Mouse (Mus musculus): ENCODE measurements around the gene Dync2h1. TPM values are rescaled to one million over a fixed set of nuclear protein-coding genes. Genes with fewer than 3 reads are reported as not detected.
"Not testable (repeated sequence)": the region's sequence is repeated elsewhere in the genome, so short reads cannot be mapped to it uniquely, and the experiment has no call there.

Dync2h1 gene
- polyA plus RNA-seq (2016; fragmentation: Nextera tagmentation; extraction: Ambion mirVana): 3.6 TPM in 2 replicates

DNA sequence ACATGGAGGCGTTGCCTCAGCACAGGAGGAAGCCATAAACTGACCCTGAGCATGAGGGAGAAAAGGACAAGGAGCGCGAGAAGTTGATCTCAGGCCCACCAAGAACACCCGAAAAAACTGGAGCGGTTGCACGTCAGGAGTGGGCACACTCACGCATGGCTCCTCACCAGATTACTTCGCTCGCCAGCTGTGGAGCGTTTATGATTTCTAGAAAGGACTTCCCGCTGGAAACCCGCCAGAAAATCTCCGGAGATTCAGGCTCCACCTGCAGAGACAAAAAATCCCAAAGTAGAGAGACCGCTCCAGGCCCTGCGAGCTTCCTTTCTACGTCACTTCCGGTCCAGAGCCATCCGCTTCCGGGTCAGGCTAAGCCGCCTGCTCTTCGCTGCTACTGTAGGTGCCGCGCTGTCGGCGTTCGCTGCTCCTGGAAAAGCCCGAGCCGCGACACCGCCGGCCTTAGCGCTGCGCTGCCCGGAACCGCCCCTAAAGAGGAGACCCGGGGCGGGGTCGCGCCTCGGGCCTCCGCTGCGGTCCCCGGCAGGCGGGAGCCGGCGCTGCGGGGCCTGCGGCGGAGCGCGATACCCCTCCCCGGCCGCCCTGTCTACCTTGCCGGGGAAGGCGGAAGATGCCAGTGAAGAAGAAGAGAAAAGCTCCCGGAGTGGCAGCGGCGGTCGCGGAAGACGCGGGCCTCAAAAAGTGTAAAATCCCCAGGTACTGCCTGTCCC lies at the start of gene Dync2h1, which contains the start of gene Dcun1d5:
Dync2h1 (minus strand) TSS at position 275 of the 725 bp plus-strand sequence.
Dcun1d5 (plus strand) TSS at position 349 of the 725 bp plus-strand sequence.
- Histone ChIP-seq H3K27ac (peak within 1 kb of the TSS; percentile 96), H3K4me1 (peaks cover 32% of the 10 kb centered on the region), H3K9ac (peak within 1 kb of the TSS; percentile 95), H3K9me3 (replicated peaks) (no peaks in the 10 kb centered on the region), H3K4me2 (peak within 1 kb of the TSS; percentile 88), H3K27me3 (replicated peaks) (no peaks in the 10 kb centered on the region), H3K4me3 (peak within 1 kb of the TSS; percentile 97), H3K36me3 (peaks cover 13% of the 10 kb centered on the region)
- peak; percentile 99 for ATAC-seq
- under 1% methylated on average over 62 of the region's 62 CpGs for WGBS (ENCODE audit: insufficient replicate concordance)

DNA sequence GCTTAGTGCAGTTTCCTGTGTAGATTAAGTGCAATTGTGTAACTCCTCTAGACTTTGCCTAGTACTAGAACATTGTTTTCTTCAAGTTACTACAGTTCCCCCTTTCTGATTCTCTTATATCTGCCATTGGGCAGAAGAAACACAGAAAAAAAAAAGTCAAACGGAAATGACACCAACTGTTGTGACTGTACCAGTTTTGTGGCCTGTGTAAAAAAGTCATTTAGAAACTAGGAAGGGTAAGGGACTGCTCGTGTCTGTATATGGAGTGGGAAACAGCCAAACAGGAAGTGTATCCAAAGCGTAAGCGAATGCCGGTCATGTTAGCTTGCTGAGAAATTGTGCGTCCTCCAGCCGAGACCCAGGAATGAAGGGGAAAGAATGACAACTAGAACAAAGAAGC lies 37.2 kb upstream of the Dync2h1 start:
- ATAC-seq: no peak
- Histone ChIP-seq H3K9me3 (replicated peaks) (no peaks in the 10 kb centered on the region), H3K4me1 (no peaks in the 10 kb centered on the region), H3K27ac (no peak overlapping the region), H3K4me2 (no peak overlapping the region), H3K4me3 (no peak overlapping the region), H3K27me3 (replicated peaks) (no peaks in the 10 kb centered on the region), H3K9ac (no peak overlapping the region), H3K36me3 (no peaks in the 10 kb centered on the region)
- 78% methylated on average over 7 of the region's 7 CpGs for WGBS (ENCODE audit: insufficient replicate concordance)

DNA sequence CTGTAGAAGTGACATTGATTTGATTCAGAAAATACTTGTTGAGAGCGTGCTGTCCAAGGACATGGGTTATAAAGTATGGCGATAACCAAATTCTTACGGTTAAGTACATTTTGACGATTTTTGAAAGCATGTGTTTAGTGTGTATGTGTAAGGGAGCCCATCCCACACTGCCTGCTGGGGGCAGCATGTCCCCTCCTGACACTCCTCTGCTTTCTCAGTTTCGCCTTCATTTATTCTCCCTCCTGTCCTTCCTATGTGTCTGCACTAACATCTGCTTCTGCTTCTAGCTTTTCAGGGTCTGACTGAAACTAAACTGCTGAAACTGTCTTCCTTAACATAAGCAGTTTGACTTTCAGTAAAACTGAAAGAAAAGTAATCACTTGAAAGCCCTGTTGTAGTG lies 36.8 kb upstream of the Dync2h1 start:
- H3K27ac ChIP-seq: no peak overlapping the region
- ATAC-seq: no peak
- H3K36me3 ChIP-seq: no peaks in the 10 kb centered on the region
- no peak overlapping the region for H3K4me3 ChIP-seq
- no peaks in the 10 kb centered on the region for H3K9me3 ChIP-seq (replicated peaks)
- H3K27me3 ChIP-seq (replicated peaks): no peaks in the 10 kb centered on the region
- no peaks in the 10 kb centered on the region for H3K4me1 ChIP-seq
- no peak overlapping the region for H3K9ac ChIP-seq
- WGBS (ENCODE audit: insufficient replicate concordance): 78% methylated on average over 5 of the region's 5 CpGs
- no peak overlapping the region for H3K4me2 ChIP-seq

DNA sequence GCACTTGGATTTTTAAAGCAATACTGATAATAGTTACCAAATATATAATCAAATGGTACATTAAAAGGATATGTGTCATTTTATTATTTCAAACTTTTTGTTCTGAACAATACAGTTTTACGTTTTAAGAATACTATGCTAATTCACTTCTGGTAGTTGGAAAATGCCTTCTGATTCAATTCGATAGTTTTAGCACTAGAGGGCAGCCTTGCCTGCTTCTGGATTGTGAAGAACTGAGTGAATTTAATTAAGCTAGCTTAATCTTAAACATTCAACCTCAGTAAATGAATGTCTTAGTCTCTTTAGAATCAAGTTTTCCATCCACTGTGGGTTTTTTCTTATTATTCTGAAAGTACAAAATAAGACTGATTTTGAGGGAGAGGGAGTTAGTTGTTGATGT lies 32.0 kb upstream of the Dync2h1 start:
- no peaks in the 10 kb centered on the region for H3K27me3 ChIP-seq (replicated peaks)
- peaks cover 20% of the 10 kb centered on the region for H3K36me3 ChIP-seq
- 42% methylated on average over 2 of the region's 2 CpGs for WGBS (ENCODE audit: insufficient replicate concordance)
- no peak overlapping the region for H3K9ac ChIP-seq
- H3K4me2 ChIP-seq: no peak overlapping the region
- no peak overlapping the region for H3K27ac ChIP-seq
- no peaks in the 10 kb centered on the region for H3K4me1 ChIP-seq
- H3K4me3 ChIP-seq: no peak overlapping the region
- H3K9me3 ChIP-seq (replicated peaks): no peaks in the 10 kb centered on the region
- ATAC-seq: no peak

DNA sequence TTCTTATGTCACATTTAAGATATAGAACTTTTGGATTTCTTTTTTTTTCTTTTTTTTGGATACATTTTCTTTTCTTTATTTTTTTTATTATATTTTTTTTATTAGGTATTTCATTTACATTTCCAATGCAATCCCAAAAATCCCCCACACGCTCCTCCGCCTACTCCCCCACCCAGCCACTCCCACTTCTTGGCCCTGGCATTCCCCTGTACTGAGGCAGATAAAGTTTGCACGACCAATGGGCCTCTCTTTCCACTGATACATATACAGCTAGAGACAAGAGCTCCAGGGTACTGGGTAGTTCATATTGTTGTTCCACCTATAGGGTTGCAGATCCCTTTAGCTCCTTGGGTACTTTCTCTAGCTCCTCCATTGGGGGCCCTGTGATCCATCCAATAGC lies 6.4 kb upstream of the Dync2h1 start:
- peak; percentile 97 for ATAC-seq
- H3K27me3 ChIP-seq (replicated peaks); H3K4me3 ChIP-seq; H3K9me3 ChIP-seq (replicated peaks); H3K27ac ChIP-seq; H3K9ac ChIP-seq: not testable (repeated sequence)
- peaks cover 18% of the 10 kb centered on the region for H3K4me1 ChIP-seq
- 55% methylated on average over 3 of the region's 3 CpGs for WGBS (ENCODE audit: insufficient replicate concordance)
- 0 out of 2 replicates have a peak overlapping the region, but pooled peaks have one; percentile 20 for H3K4me2 ChIP-seq
- peaks cover 16% of the 10 kb centered on the region for H3K36me3 ChIP-seq

DNA sequence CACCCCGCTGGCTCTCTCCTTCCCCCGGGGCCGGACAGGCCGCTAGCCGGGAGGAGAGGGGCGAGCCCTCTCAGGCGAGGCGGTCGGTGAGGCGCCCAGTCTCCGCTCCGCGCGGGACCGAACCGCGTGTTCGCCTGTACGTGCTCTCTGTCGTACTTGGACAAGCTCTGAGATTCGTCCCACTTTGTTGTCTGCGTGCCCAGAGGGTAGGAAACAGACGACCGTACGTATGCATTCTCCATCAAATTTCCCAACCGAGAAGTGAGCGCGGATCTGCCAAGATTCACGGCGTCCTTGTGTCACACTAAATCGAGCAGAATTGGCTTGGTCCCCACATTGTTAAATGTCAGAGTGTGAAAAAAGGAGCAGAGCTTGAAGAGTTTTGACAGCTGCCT lies 648 bp upstream of the Dync2h1 start:
- under 1% methylated on average over 29 of the region's 31 CpGs for WGBS (ENCODE audit: insufficient replicate concordance)
- no peaks in the 10 kb centered on the region for H3K9me3 ChIP-seq (replicated peaks)
- H3K27me3 ChIP-seq (replicated peaks): no peaks in the 10 kb centered on the region
- peak overlapping the region; percentile 88 for H3K4me2 ChIP-seq
- H3K4me3 ChIP-seq: peak overlapping the region; percentile 97
- peaks cover 34% of the 10 kb centered on the region for H3K4me1 ChIP-seq
- H3K9ac ChIP-seq: peak overlapping the region; percentile 95
- peak overlapping the region; percentile 96 for H3K27ac ChIP-seq
- peak; percentile 82 for ATAC-seq
- peaks cover 17% of the 10 kb centered on the region for H3K36me3 ChIP-seq

DNA sequence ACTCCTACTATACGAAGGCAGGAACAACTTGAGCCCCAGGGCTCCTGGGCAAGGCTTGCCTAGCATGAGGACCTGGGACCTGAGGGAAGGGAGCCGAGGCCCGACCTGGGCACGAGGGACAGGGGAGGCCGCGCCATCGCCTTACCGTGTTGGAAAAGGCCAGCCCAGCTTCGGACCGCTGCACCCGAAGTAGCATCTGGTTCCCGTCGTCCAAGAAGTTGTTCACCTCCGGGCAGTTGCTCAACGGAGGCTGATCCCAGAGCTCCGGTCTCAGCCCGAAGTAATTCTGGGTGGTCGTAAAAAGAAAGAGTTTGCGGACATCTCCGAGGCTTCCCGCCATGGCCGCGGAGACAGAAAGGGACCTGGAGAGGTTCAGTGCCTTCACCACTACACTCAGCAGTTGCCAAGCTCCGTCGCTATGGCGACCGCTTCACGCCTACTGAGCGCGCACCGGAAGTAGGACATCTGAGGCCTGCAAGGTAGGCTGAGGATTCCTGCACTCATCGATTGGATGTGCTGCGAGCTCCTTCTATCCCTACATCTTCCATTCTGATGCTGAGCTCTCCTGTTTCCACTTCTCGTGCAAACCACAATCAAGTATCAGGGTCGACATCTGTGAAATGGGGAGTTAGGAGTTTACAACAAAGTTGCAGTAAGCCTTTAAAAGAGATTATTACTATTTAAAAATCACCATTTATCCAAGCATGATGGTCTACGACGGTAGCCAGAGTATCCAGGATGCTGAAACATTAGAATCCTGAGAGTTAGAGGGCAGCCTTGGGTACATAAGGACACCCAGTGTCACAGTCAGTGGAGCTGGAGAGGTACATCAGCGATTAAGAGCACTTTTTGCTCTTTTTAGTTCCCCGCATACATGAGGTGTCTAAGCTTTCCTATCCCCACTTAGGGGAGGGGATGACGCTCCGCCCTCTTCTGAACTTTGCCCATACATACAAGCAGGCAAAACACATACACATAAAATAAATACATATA lies 7.3 kb downstream of the Dync2h1 start:
- Histone ChIP-seq H3K4me3 (peak overlapping the region; percentile 60), H3K4me1 (peaks cover 12% of the 10 kb centered on the region), H3K27ac (no peak overlapping the region), H3K36me3 (peaks cover 7% of the 10 kb centered on the region), H3K9ac (peak overlapping the region; percentile 56), H3K9me3 (replicated peaks) (no peaks in the 10 kb centered on the region), H3K4me2 (peak overlapping the region; percentile 88), H3K27me3 (replicated peaks) (no peaks in the 10 kb centered on the region)
- WGBS (ENCODE audit: insufficient replicate concordance): 12% methylated on average over 41 of the region's 41 CpGs
- peak; percentile 96 for ATAC-seq

DNA sequence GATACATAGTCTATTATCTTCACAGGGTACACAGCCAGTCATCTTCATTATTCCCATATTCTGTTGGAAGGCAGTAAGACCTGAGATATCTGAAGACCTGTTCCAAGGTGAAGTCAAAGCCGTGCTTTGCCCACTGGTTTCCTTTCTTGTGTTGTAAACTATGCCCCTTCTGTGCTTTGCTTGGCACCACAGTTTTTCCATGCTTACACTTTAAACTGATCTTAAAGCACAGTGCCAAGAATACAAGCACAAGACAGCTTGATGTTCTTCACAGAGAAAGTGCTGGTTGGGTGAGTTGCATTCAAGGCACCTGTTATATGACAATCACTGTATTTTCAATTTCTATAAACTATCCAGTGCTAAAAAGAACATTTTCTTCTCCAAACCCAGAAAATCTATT lies 10.5 kb downstream of the Dync2h1 start:
- Histone ChIP-seq H3K27ac (no peak overlapping the region), H3K4me1 (peaks cover 12% of the 10 kb centered on the region), H3K27me3 (replicated peaks) (no peaks in the 10 kb centered on the region), H3K36me3 (no peaks in the 10 kb centered on the region), H3K9ac (no peak overlapping the region), H3K4me2 (no peak overlapping the region), H3K9me3 (replicated peaks) (no peaks in the 10 kb centered on the region), H3K4me3 (no peak overlapping the region)
- 77% methylated on average over 1 of the region's 1 CpGs for WGBS (ENCODE audit: insufficient replicate concordance)
- ATAC-seq: no peak

DNA sequence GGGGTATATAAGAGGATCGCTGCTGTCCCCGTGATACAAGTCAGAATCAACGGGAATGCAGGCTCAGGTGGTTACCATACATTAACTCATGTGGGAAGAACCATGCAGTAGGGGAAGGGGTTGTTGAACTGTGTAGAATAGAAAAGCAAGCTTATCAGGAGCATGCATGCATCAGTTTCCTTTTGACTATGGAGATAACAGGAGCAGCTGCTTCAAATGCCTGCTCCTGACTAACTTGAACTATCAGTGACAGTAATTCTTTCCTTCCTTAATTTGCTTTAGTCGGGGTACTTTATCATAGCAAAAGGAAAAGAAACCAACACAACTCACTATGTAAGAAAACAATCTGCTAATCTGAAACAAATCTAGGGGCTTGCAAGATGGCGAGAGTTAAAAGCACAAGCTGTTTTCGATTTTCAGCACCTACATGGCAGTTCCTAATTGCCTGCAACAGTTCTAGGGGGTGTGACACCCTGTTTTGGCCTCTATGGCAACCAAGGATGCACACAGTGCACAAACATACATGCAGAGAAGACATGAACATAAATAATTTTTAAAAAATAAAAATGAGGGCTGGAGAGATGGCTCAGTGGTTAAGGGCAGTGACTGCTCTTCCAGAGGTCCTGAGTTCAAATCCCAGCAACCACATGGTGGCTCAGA lies 16.8 kb downstream of the Dync2h1 start:
- Histone ChIP-seq H3K9ac (no peak overlapping the region), H3K36me3 (peaks cover 4% of the 10 kb centered on the region; the same call in 1 of the 2 replicates), H3K4me3 (no peak overlapping the region), H3K27ac (no peak overlapping the region), H3K27me3 (replicated peaks) (no peaks in the 10 kb centered on the region), H3K4me1 (peaks cover 10% of the 10 kb centered on the region), H3K9me3 (replicated peaks) (no peaks in the 10 kb centered on the region), H3K4me2 (peak overlapping the region; percentile 30)
- ATAC-seq: peak; percentile 90
- WGBS (ENCODE audit: insufficient replicate concordance): 27% methylated on average over 6 of the region's 6 CpGs

DNA sequence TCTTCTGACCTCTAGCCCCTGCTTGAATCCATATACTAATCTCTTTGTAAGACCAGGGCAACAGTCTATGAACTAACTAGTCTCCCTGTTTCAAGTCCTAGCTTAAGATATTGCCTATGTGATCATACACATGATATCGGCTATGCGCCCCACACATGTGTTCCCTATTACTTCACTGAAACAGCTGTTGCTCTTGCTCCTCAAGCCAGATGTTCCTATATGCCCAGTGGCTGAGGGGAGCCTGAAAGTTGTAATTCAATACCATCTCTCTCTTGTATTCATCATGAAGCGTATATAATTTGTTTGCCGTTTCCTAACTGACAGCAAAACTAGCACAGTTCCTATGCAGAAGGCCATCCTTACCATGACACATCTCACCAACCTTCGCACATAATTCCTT lies 23.6 kb downstream of the Dync2h1 start:
- no peaks in the 10 kb centered on the region for H3K9me3 ChIP-seq (replicated peaks)
- no peak overlapping the region for H3K27ac ChIP-seq
- no peak overlapping the region for H3K4me3 ChIP-seq
- H3K4me1 ChIP-seq: no peaks in the 10 kb centered on the region
- WGBS (ENCODE audit: insufficient replicate concordance): 82% methylated on average over 5 of the region's 5 CpGs
- H3K36me3 ChIP-seq: peaks cover 19% of the 10 kb centered on the region
- no peak overlapping the region for H3K4me2 ChIP-seq
- no peaks in the 10 kb centered on the region for H3K27me3 ChIP-seq (replicated peaks)
- no peak for ATAC-seq
- H3K9ac ChIP-seq: no peak overlapping the region

DNA sequence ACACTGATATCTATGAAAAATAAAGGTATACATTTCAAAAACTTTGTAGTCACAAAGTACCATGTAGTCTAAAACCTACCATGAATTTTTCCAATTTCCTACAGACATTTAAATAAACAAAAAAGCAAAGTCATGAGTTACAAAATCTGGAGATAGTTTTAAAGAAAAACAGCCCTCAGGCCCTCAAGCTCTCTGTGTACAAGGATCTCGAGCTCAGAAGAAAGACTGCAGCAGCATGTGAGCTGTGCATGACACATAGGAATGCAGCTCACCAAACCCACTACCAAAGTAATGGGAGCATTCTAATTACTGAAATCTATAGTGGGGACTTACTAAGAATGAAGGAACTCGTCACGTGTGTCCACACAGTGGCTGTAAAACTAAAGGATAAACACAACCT lies 24.5 kb downstream of the Dync2h1 start:
- Histone ChIP-seq H3K27me3 (replicated peaks) (no peaks in the 10 kb centered on the region), H3K9ac (no peak overlapping the region), H3K4me3 (no peak overlapping the region), H3K9me3 (replicated peaks) (no peaks in the 10 kb centered on the region), H3K4me2 (no peak overlapping the region), H3K4me1 (no peaks in the 10 kb centered on the region), H3K36me3 (peaks cover 27% of the 10 kb centered on the region), H3K27ac (no peak overlapping the region)
- 71% methylated on average over 3 of the region's 3 CpGs for WGBS (ENCODE audit: insufficient replicate concordance)
- ATAC-seq: no peak
